Mouse (Mus musculus) cerebellum, adult 2 months (tissue): ENCODE results near the gene 9130230L23Rik. TPM values are rescaled to one million over a fixed set of nuclear protein-coding genes. Genes with fewer than 3 reads are reported as not detected.

ENCODE experiments used
- DNase-seq, 2 experiments: peaks; one replicate each; pipeline ENCODE4 v3.0.0; 2021
- H3K27ac ChIP-seq: fragments of 200-500 bp; 2 replicates; pipeline ENCODE4 v1.5.1; 2012; ENCODE audit warnings: low read length, control low read depth, inconsistent platforms; ENCODE audit not compliant: insufficient read depth
- H3K27me3 ChIP-seq: fragments of 200-500 bp; 2 replicates; pipeline ENCODE4 v1.6.1; 2012; ENCODE audit warnings: inconsistent platforms, mild to moderate bottlenecking, low read length, moderate library complexity; ENCODE audit not compliant: control insufficient read depth, insufficient read depth
- H3K4me1 ChIP-seq: fragments of 200-500 bp; 2 replicates; pipeline ENCODE4 v1.6.1; 2011; ENCODE audit warnings: low read length; ENCODE audit not compliant: control insufficient read depth, insufficient read depth
- H3K4me3 ChIP-seq: fragments of 200-500 bp; replicated peaks from 2 replicates; pipeline ENCODE3; 2011; ENCODE audit warnings: mild to moderate bottlenecking, low read depth, low read length, control low read depth; ENCODE audit not compliant: insufficient read depth
- CTCF ChIP-seq: fragments of 200-500 bp; IDR thresholded peaks from 2 replicates; pipeline ENCODE4 v1.5.1; 2011; ENCODE audit warnings: low read depth, mild to moderate bottlenecking, control low read depth, low read length, moderate library complexity, borderline replicate concordance; ENCODE audit not compliant: insufficient read depth
- POLR2A ChIP-seq: fragments of 200-500 bp; IDR thresholded peaks from 2 replicates; pipeline ENCODE4 v1.6.1; 2011; ENCODE audit warnings: low read length, control low read depth, borderline replicate concordance; ENCODE audit not compliant: insufficient read depth
- WGBS: fragments of 180-500 bp; shearing (Covaris S2); methylation state at CpG from one replicate; pipeline ENCODE4 v1.1.7; 2018; 5-methylcytosine and 5-hydroxymethylcytosine counted together
- polyA plus RNA-seq: library from polyadenylated mRNA; depleted of rRNA; stranded (reverse); fragments of >200 nt; gene quantifications from 2 replicates; pipeline ENCODE4 v1.2.3, GENCODE M21; 2012; rRNA removed

The 9130230L23Rik gene
- not detected in 2 replicates for polyA plus RNA-seq

GRCm38 (mm10) chr5:66004134-66004925, at the start of gene 9130230L23Rik:
9130230L23Rik (minus strand) TSS chr5:66004285.
- H3K4me3 ChIP-seq: no peak within 1 kb of the TSS
- DNase-seq: no peak
- H3K27ac ChIP-seq: no peak within 1 kb of the TSS
- TF ChIP-seq CTCF (no peak), POLR2A (no peak)
- WGBS: 80% methylated on average over 14 of the region's 14 CpGs
- no peaks in the 10 kb centered on the region for H3K4me1 ChIP-seq
- no peaks in the 10 kb centered on the region for H3K27me3 ChIP-seq

DNA sequence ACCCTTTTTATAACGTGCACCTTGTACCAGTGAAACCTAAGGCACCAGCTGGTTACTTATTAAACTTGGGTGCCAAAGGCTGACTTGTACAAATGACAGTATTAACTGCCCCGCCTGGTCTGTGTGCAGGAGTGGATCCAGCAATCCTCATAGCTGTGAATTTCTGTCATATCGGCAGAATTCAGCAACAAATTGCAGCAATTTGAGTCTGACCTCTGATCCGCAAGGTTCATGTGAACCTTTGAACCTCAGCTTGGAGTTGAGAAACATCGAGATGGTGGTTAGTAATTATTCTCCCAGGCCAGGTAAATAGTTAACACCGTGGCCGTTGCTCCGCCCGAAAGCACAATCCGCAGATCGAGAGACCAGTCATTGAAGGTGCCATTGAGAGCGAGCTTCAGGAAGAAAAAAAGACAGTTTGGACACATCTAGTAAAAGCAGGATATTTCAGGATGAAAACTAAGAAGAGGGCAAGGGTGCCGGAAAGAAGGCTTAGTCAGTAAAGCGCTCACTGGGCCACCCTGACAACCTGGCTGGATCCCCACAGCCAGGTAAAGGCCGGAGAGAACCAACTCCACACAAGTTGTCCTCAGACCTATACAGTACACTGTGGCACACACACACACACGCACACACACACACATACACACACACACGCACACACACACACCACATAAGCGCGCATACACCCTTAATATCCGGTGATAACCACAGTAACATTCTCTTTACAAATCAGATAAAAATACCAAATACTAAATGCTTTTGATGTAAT, 48.9 kb upstream of the 9130230L23Rik start:
- Histone ChIP-seq H3K4me3 (no peak overlapping the region), H3K27ac (no peak overlapping the region), H3K4me1 (no peaks in the 10 kb centered on the region), H3K27me3 (no peaks in the 10 kb centered on the region)
- WGBS: 90% methylated on average over 20 of the region's 20 CpGs
- no peak for TF ChIP-seq CTCF
- no peak for TF ChIP-seq POLR2A
- no peak for DNase-seq

- DNase-seq: no peak
- Histone ChIP-seq H3K4me3 (no peak overlapping the region), H3K27ac (no peak overlapping the region), H3K4me1 (no peaks in the 10 kb centered on the region), H3K27me3 (no peaks in the 10 kb centered on the region)
- 21% methylated on average over 5 of the region's 5 CpGs for WGBS
- TF ChIP-seq CTCF: no peak
- no peak for TF ChIP-seq POLR2A
Measured at GRCm38 (mm10) chr5:66050841-66051240, 46.8 kb upstream of the 9130230L23Rik start.

DNA sequence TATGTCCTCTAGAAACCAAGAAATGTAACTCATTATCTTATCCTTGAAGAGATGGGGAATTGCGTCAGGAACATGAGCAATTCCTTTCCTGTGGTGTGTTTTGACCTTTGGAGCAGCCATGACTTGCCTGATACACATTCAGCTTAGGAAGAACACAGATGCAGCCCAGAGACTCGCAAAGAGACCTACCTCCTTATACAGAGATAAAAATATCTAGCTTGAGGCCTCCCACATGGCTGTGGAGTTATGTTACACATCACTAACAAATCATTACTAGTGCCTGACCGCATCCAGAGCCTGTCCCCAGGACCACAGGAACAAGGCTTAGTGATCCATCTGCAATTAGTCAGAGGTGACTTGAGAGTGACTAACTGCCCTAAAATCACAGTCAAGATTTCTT, 42.3 kb upstream of the 9130230L23Rik start:
- H3K27ac ChIP-seq: no peak overlapping the region
- no peaks in the 10 kb centered on the region for H3K27me3 ChIP-seq
- TF ChIP-seq POLR2A (no peak), CTCF (no peak)
- DNase-seq: no peak
- 91% methylated on average over 3 of the region's 3 CpGs for WGBS
- H3K4me3 ChIP-seq: no peak overlapping the region
- no peaks in the 10 kb centered on the region for H3K4me1 ChIP-seq

- Histone ChIP-seq H3K27me3 (no peaks in the 10 kb centered on the region), H3K4me3 (no peak overlapping the region), H3K27ac (no peak overlapping the region), H3K4me1 (no peaks in the 10 kb centered on the region)
- TF ChIP-seq CTCF (no peak), POLR2A (no peak)
- DNase-seq: no peak
- WGBS: 80% methylated on average over 3 of the region's 3 CpGs
Measured at GRCm38 (mm10) chr5:66043897-66044296, 39.8 kb upstream of the 9130230L23Rik start.

GRCm38 (mm10) chr5:66042651-66043340, 38.7 kb upstream of the 9130230L23Rik start:
- no peaks in the 10 kb centered on the region for H3K27me3 ChIP-seq
- H3K4me3 ChIP-seq: no peak overlapping the region
- DNase-seq: no peak
- H3K4me1 ChIP-seq: no peaks in the 10 kb centered on the region
- TF ChIP-seq CTCF: no peak
- TF ChIP-seq POLR2A: no peak
- WGBS: 57% methylated on average over 10 of the region's 10 CpGs
- no peak overlapping the region for H3K27ac ChIP-seq

DNA sequence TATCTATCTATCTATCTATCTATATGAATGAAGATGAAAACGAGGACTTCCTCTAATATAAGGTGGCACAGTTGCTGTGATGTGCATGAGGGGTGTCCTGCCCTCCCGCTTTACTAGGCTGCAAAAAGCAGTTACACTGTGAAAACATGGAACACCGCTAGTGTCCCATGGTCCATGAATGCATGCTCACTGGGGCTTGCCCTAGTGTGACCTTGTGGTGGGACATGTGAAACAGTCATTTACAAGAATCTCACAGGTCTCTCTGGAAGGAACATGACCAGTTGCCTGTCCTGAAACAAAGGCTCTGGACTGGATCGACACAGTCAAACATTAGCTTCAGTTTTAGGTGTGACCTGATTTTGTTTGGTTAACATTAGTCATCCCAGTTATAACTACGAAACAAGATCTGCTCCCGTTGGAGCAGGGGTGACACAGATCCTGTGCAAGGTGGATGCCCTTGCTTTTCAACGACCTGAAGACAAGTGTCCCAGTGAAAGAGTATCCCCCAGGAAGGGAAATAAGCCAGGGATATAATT, 36.7 kb upstream of the 9130230L23Rik start:
- no peak overlapping the region for H3K4me3 ChIP-seq
- DNase-seq: no peak
- TF ChIP-seq CTCF (no peak), POLR2A (no peak)
- WGBS: 89% methylated on average over 7 of the region's 7 CpGs
- no peak overlapping the region for H3K27ac ChIP-seq
- H3K4me1 ChIP-seq: no peaks in the 10 kb centered on the region
- H3K27me3 ChIP-seq: no peaks in the 10 kb centered on the region; the same call in 1 of the 2 replicates
